Mouse (Mus musculus) midbrain, embryonic 13.5 days (tissue): ENCODE measurements around the gene Prtg. TPM values are rescaled to one million over a fixed set of nuclear protein-coding genes. Genes with fewer than 3 reads are reported as not detected.
A peak's percentile ranks its signal among the peaks of the same experiment; 100 is the strongest.

ENCODE experiments used
- ATAC-seq: fragments of 200-750 bp; cut with Nextera tagmentation; 2 replicates; pipeline ENCODE4 v1.8.0; 2017; ENCODE audit warnings: mild to moderate bottlenecking, moderate TSS enrichment, moderate library complexity
- H3K27ac ChIP-seq: fragments of 300-500 bp; sonication (generic); 2 replicates; pipeline ENCODE4 v1.5.1; 2015; ENCODE audit warnings: inconsistent platforms, mild to moderate bottlenecking, moderate library complexity
- H3K27me3 ChIP-seq: fragments of 300-500 bp; sonication (generic); 2 replicates; pipeline ENCODE4 v1.6.1; 2015; ENCODE audit warnings: mild to moderate bottlenecking, inconsistent platforms
- H3K36me3 ChIP-seq: fragments of 300-500 bp; sonication (generic); 2 replicates; pipeline ENCODE4 v1.6.1; 2015; ENCODE audit warnings: mild to moderate bottlenecking, inconsistent platforms
- H3K4me1 ChIP-seq: fragments of 300-500 bp; sonication (generic); replicated peaks from 2 replicates; pipeline ENCODE4 v1.6.1; 2015; ENCODE audit warnings: inconsistent platforms
- H3K4me2 ChIP-seq: fragments of 300-500 bp; sonication (generic); replicated peaks from 2 replicates; pipeline ENCODE4 v1.6.1; 2015; ENCODE audit warnings: moderate library complexity, mild to moderate bottlenecking, inconsistent platforms
- H3K4me3 ChIP-seq: fragments of 300-500 bp; sonication (generic); replicated peaks from 2 replicates; pipeline ENCODE4 v1.5.1; 2015; ENCODE audit warnings: mild to moderate bottlenecking, inconsistent platforms
- H3K9ac ChIP-seq: fragments of 300-500 bp; sonication (generic); replicated peaks from 2 replicates; pipeline ENCODE4 v1.6.1; 2015; ENCODE audit warnings: mild to moderate bottlenecking, inconsistent platforms
- H3K9me3 ChIP-seq: fragments of 300-500 bp; sonication (generic); 2 replicates; pipeline ENCODE4 v1.6.1; 2016; ENCODE audit warnings: mild to moderate bottlenecking, inconsistent platforms
- WGBS: fragments of 180-500 bp; shearing (Covaris S2); methylation state at CpG from one replicate; pipeline ENCODE4 v1.1.7; 2015; 5-methylcytosine and 5-hydroxymethylcytosine counted together
- polyA plus RNA-seq: library from polyadenylated mRNA; unstranded; fragments of >200 nt; fragmentation: Nextera tagmentation; extraction: Ambion mirVana; gene quantifications from 2 replicates; pipeline ENCODE4 v1.2.1, GENCODE M21; 2015

The Prtg gene
- polyA plus RNA-seq, 1 experiment from 2014 or later = 0.63 TPM

DNA sequence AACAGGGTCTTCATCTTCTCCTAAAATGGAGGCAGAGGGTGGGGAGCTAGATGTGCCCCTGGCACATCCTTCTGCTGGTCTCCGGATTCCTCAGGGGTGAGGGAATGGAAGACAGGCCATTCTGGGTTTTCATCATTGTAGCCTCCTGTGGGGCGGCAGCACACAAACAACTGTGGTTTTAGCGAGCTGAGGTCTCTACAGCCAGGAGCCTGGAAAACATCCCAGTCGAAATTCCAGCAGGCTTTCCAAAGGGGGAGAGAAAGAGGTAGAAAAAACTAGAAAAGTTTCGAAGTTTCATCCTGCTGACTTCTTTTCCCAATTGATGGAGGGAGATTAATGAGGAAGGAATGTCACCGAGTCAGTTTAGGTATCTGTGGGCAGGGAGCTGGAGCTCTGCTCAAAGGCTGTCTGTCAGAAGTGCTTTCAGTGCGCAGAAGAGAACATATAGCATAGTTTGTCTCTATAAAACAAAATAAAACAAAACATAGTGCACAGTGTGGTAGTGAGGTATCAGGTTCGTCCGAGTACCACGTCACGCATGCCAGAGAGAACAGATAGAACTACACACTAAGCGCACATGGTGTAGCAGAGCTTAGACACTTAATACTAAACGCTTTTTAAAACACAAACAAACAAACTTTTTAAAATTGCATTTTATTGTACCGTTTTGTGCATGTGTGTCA is 16.0 kb upstream of the Prtg start:
- WGBS = 58% methylated on average over 14 of the region's 14 CpGs
- no peak overlapping the region for H3K4me3 ChIP-seq
- no peak for ATAC-seq

DNA sequence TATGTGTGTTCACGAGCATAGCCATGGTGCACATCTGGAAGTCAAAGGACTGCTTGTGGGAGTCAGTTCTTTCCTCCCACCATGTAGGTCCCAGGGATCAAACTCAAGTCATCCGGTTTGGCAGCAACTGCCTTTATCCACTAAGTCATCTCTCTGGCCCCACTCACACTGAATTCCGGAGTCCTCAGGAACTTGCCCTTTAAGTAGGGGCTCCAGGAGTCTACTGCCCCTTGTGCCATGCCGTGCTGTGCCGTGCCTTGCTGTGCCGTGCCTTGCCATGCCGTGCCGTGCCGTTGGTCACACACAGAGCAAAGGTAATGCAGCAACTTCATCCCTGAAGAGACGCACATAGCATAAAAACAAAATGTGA is 15.5 kb upstream of the Prtg start:
- H3K27me3 ChIP-seq = no peaks in the 10 kb centered on the region
- no peak overlapping the region for H3K4me2 ChIP-seq
- H3K27ac ChIP-seq = no peak overlapping the region
- no peaks in the 10 kb centered on the region for H3K4me1 ChIP-seq
- ATAC-seq = no peak
- no peak overlapping the region for H3K9ac ChIP-seq
- no peaks in the 10 kb centered on the region for H3K36me3 ChIP-seq
- H3K4me3 ChIP-seq = no peak overlapping the region
- 50% methylated on average over 10 of the region's 10 CpGs for WGBS
- no peaks in the 10 kb centered on the region for H3K9me3 ChIP-seq

More for the DNA sequence above, 16.0 kb upstream of the Prtg start:
- Histone ChIP-seq H3K27ac (no peak overlapping the region), H3K27me3 (no peaks in the 10 kb centered on the region), H3K36me3 (no peaks in the 10 kb centered on the region), H3K4me1 (no peaks in the 10 kb centered on the region), H3K4me2 (no peak overlapping the region), H3K9ac (no peak overlapping the region), H3K9me3 (no peaks in the 10 kb centered on the region)

DNA sequence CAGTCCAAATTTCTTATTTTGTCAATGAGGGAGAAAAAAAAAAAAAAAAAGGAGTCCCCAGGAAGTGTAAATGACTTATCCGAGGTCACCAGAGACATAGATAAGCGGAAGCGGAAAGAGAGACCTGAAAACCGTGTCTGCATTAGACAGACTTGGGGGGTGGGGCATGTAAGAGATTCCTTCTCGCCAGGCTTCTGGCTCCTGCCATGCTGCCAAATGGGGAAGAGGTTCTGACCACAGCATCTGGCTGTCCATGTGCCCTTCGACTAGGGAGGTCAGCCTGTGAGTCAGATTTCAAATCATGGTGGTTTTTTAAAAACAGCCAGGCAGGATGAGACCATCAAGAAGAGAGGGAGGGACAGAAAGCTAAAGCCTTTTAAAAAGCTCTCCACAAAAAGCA is 15.0 kb upstream of the Prtg start:
- no peak overlapping the region for H3K4me3 ChIP-seq

DNA sequence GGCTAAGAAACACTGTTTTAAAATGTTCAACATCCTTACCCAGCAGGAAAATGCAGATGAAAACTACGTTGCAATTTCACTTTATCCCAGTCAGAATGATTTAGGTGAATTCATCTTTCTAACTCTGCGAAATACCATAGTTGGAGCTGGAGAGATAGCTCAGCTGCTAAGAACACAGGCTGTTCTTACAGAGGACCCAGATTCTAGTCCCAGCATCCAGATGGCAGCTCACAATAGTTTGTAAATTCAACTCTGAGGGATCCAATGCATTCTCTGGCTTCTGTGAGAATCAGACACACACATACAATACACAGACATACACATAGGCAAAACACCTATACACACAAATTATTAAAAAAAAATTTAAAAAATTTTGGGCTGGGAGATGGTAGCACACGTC is 11.4 kb upstream of the Prtg start:
- H3K27ac ChIP-seq = no peak overlapping the region
- H3K4me2 ChIP-seq = no peak overlapping the region
- no peak for ATAC-seq
- no peak overlapping the region for H3K9ac ChIP-seq
- H3K27me3 ChIP-seq = no peaks in the 10 kb centered on the region
- no peaks in the 10 kb centered on the region for H3K4me1 ChIP-seq
- no peaks in the 10 kb centered on the region for H3K36me3 ChIP-seq
- no peak overlapping the region for H3K4me3 ChIP-seq
- no peaks in the 10 kb centered on the region for H3K9me3 ChIP-seq
- WGBS = 84% methylated on average over 3 of the region's 3 CpGs

More for the DNA sequence above, 15.0 kb upstream of the Prtg start:
- Histone ChIP-seq H3K9me3 (no peaks in the 10 kb centered on the region), H3K36me3 (no peaks in the 10 kb centered on the region), H3K9ac (no peak overlapping the region), H3K27me3 (no peaks in the 10 kb centered on the region), H3K4me2 (no peak overlapping the region), H3K27ac (no peak overlapping the region), H3K4me1 (no peaks in the 10 kb centered on the region)
- ATAC-seq = no peak
- WGBS = 11% methylated on average over 6 of the region's 6 CpGs

DNA sequence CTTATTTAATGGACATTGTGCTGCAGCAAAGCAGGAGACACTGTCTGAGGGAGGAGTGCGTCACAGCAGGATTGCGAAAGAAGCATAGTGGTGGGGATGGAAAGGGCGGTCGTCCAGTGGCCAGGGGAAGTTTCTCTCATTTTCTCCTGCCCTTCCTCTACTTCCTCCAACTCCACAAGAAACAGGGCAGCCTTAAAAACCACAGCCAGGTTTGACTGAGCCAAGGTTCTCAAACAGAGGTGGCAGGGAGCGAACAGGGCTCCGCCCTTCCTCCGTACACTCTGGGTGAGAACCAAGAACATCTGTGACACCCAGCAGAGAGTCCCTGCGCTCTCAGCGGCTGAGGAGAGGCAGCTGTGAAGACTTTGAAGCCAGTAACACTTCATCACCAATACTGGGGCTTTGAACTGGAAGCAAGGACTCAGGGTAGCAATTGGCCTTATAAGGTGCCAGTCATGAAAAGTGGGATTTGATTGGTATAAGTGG is 9.5 kb upstream of the Prtg start:
- WGBS = 58% methylated on average over 9 of the region's 9 CpGs
- no peaks in the 10 kb centered on the region for H3K4me1 ChIP-seq
- H3K9ac ChIP-seq = no peak overlapping the region
- no peak for ATAC-seq
- no peak overlapping the region for H3K4me2 ChIP-seq
- H3K27ac ChIP-seq = no peak overlapping the region
- no peaks in the 10 kb centered on the region for H3K36me3 ChIP-seq
- H3K4me3 ChIP-seq = no peak overlapping the region
- H3K9me3 ChIP-seq = no peaks in the 10 kb centered on the region
- H3K27me3 ChIP-seq = 0 out of 2 replicates have a peak, but pooled peaks cover 4% of the 10 kb centered on the region

DNA sequence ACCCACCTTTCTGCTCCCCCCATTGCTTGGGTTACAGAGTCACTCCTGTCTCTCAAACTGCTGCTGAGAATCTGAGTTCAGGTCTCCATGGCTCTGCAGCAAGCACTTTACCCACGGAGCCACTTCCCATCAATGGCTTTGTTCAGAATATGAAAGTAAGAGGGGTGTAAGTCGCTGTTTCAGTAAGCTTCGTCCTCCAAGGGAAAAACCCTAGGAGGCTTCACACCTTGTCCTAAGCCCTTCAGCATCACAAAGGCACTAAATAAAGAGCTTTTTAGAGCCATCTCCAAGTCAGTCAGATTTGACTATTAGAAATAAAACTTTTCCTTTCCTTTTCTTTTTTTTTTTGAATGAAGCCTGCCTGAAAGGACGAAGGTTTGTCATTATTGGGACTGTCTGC is 3.4 kb upstream of the Prtg start:
- H3K27ac ChIP-seq = no peak overlapping the region
- H3K36me3 ChIP-seq = no peaks in the 10 kb centered on the region
- 17% methylated on average over 4 of the region's 4 CpGs for WGBS
- ATAC-seq = no peak
- H3K9ac ChIP-seq = no peak overlapping the region
- H3K4me3 ChIP-seq = no peak overlapping the region
- no peak overlapping the region for H3K4me2 ChIP-seq
- H3K4me1 ChIP-seq = peaks cover 17% of the 10 kb centered on the region
- H3K27me3 ChIP-seq = 0 out of 2 replicates have a peak, but pooled peaks cover 9% of the 10 kb centered on the region
- H3K9me3 ChIP-seq = no peaks in the 10 kb centered on the region

DNA sequence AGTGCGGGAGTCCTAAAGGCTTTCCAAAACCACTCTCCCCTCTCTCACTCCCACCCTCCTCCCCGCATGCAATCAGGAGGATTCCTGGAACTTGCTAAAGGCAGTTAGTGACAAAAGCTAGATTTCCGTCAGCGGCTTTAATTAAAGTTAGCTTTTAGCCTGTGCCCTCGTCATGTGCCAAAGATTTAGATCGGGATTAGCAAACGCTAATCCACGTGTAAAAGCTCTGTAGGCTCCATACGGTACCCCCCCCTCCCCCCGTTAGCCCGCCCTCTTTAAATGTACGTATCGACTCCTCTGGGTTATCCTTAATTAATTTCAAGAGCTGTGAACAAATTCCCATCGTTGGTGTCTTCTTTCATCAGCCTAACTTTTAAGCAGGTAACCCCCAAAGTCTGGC is 528 bp upstream of the Prtg start:
- no peak for ATAC-seq
- H3K9ac ChIP-seq = no peak overlapping the region
- H3K4me3 ChIP-seq = peak overlapping the region; percentile 70
- H3K4me1 ChIP-seq = peaks cover 19% of the 10 kb centered on the region
- peaks cover 26% of the 10 kb centered on the region for H3K27me3 ChIP-seq
- H3K9me3 ChIP-seq = no peaks in the 10 kb centered on the region
- no peaks in the 10 kb centered on the region for H3K36me3 ChIP-seq
- peak overlapping the region; percentile 99 for H3K4me2 ChIP-seq
- no peak overlapping the region for H3K27ac ChIP-seq
- WGBS = 3% methylated on average over 14 of the region's 14 CpGs

DNA sequence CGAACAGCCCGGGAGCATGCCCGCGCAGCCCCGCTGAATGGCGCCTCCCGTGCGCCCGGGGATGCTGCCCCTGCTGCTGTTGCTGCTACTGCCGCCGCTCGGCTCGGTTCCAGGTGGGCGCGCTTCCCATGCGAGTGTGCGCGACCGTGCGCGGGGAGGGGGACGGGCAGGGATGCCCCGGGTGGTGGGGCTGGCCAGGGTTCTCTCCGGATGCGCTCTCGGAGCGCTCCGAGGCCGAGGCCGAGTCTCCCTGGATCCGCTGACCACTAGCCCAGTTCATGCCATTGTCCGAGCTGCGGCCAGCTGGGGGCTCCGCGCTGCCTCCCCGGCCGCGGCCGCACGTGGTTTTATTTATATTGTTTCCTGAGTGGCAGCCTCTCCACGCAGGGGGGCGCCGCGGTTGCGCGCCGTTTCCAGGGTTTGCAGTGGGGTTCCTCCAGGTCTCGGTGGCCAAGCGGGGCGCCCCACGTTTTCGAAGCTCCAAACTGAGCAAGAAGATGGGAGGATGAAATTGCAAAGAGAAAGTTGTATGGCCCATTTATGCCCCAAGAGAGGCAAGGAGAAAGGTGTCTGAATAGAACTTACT is 839 bp downstream of the Prtg start:
- peak; percentile 89 for ATAC-seq
- peak overlapping the region; percentile 75 for H3K27ac ChIP-seq
- peaks cover 21% of the 10 kb centered on the region for H3K4me1 ChIP-seq
- H3K27me3 ChIP-seq = peaks cover 26% of the 10 kb centered on the region
- H3K9me3 ChIP-seq = no peaks in the 10 kb centered on the region
- peak overlapping the region; percentile 80 for H3K9ac ChIP-seq
- H3K4me2 ChIP-seq = peak overlapping the region; percentile 99
- WGBS = under 1% methylated on average over 50 of the region's 52 CpGs
- peak overlapping the region; percentile 70 for H3K4me3 ChIP-seq
- H3K36me3 ChIP-seq = no peaks in the 10 kb centered on the region

DNA sequence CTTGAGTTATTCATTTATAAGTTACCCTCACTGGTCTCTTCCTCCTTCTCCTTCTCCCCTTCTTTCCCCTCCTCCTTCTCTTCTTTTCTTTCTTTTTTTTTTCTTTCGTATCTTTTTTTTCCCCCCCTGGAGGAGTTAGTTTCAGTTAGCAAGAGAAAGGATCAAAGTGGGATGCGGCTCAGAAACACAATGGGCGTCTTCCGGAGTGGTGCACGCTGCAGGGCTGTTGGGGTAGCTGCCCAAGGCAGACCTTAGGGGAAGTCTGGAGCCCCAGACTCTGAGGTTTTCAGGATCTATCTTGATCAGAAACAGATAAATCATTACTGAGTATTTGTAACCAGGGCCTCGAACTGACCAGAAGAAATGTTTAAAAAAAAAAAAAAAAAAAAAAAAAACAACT is 1.5 kb downstream of the Prtg start:
- Histone ChIP-seq H3K27ac (no peak overlapping the region), H3K4me2 (peak overlapping the region; percentile 99), H3K9ac (peak overlapping the region; percentile 80; the same call in 1 of the 2 replicates), H3K27me3 (peaks cover 23% of the 10 kb centered on the region), H3K9me3 (no peaks in the 10 kb centered on the region), H3K4me3 (peak overlapping the region; percentile 70), H3K4me1 (peaks cover 26% of the 10 kb centered on the region), H3K36me3 (no peaks in the 10 kb centered on the region)
- under 1% methylated on average over 6 of the region's 6 CpGs for WGBS
- ATAC-seq = no peak

DNA sequence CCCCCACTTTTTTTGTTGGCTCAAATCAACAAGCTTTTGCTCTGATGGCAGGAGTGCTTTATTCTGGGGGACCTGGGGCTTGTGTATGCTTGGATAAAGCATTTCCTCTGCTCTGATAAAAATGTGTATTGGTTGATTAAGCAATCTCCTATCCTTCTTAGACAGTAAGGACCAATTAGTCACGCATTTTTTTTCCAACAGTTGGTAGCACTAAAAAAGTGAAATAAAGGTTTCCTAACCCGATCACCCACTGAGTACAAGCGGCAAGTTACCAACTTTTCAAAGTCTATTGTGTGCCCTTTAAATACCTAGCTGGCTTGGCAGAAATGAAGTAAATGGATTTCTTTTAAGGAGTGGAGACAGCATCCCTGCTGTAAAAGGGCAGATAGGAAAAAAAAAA is 1.9 kb downstream of the Prtg start:
- 0 out of 2 replicates have a peak overlapping the region, but pooled peaks have one; percentile 70 for H3K4me3 ChIP-seq
- peaks cover 23% of the 10 kb centered on the region for H3K27me3 ChIP-seq
- no peak for ATAC-seq
- H3K27ac ChIP-seq = no peak overlapping the region
- no peaks in the 10 kb centered on the region for H3K9me3 ChIP-seq
- no peak overlapping the region for H3K9ac ChIP-seq
- 3% methylated on average over 3 of the region's 3 CpGs for WGBS
- H3K4me1 ChIP-seq = peaks cover 26% of the 10 kb centered on the region
- no peaks in the 10 kb centered on the region for H3K36me3 ChIP-seq
- H3K4me2 ChIP-seq = peak overlapping the region; percentile 99

DNA sequence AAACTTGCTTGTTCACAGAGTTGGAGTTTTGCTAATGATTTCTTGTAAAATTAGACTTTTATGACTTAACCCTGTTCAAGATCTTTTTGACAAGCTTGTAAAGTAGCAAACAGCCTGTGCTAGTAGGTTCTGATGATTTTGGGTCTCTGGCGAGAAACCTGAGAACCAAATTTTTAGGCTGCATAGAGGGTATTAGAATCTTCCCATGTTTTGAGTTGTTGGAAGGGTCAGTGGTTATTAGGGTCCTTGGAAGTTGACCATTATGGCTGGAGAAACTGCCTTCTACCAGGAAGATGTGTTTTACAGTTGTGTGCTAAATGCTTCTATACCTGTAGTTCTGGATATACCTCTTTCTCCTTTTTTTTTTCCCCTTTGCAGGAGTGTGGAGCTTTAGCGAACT is 2.4 kb downstream of the Prtg start:
- ATAC-seq = no peak
- Histone ChIP-seq H3K36me3 (no peaks in the 10 kb centered on the region), H3K27me3 (peaks cover 21% of the 10 kb centered on the region), H3K27ac (no peak overlapping the region), H3K9ac (no peak overlapping the region), H3K4me3 (no peak overlapping the region), H3K4me2 (peak overlapping the region; percentile 99; the same call in 1 of the 2 replicates), H3K9me3 (no peaks in the 10 kb centered on the region), H3K4me1 (peaks cover 26% of the 10 kb centered on the region)
- 42% methylated on average over 2 of the region's 2 CpGs for WGBS

DNA sequence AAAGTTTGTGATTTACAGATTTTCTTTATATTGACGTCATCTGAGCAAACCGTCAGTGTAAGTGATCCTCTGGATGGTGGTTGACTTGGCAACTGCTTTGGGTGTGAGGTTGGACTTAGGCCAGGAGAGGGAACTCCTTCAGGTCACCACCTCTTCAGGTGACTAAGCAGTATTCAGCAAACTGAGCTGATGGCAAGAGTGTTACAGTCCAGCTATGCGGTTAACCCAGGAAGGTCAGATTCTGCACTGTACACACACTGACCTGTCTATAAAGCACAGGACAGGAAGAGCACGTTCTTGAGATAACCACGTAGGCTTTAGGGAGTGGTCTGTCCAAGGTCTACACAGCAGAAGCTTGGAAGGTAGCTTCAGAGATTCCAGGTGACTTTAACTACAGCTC is 3.9 kb downstream of the Prtg start:
- H3K9ac ChIP-seq = no peak overlapping the region
- ATAC-seq = no peak
- no peak overlapping the region for H3K27ac ChIP-seq
- H3K9me3 ChIP-seq = no peaks in the 10 kb centered on the region
- 67% methylated on average over 5 of the region's 5 CpGs for WGBS
- no peak overlapping the region for H3K4me2 ChIP-seq
- H3K4me1 ChIP-seq = peaks cover 26% of the 10 kb centered on the region
- peaks cover 20% of the 10 kb centered on the region for H3K27me3 ChIP-seq
- no peak overlapping the region for H3K4me3 ChIP-seq
- H3K36me3 ChIP-seq = no peaks in the 10 kb centered on the region
